Mouse (Mus musculus): ENCODE data around the gene Gm28308. TPM values are rescaled to one million over a fixed set of nuclear protein-coding genes. Genes with fewer than 3 reads are reported as not detected.

The Gm28308 gene
- total and polyA plus RNA-seq, 3 experiments, result not detected

DNA sequence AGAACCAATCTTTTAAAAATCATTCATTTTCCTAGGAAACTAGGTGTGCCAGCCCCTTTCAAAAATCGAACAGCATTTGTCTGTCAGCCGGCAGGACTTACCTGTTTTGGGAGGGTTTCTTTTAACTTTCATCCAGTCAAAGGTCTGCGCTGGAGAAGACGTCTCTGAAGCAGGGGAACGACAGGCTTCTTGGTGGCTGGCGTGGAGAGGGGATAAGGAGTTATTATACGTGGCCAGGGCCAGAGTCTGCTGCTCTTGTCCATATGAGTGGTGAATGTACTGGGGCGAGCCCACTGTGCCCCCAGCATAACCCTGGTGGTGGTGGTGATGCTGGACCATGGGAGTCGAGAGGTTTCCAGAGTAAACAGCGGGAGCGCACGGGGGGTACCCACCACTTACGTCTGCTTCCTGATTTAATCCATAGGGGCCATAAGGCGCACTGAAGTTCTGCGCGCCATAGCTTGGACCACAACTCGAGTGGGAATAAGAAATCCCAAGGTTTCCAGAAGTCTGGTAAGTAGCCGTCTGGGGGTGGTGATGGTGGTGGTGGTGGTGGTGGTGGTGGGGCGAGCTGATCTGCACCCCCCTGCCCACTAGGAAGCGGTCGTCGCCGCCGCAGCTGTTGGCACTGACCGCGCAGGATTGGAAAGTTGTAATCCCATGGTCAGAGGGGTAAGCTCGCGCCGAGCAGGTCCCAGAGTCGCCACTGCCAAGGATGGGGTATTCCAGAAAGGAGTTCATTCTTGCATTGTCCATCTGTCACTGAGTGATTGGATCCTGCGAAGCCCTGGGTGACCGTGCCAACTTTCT, 55.5 kb downstream of the Gm28308 start:
- Histone ChIP-seq H3K27ac (ENCODE audit: control insufficient read depth, low read depth, low read length) (no peak overlapping the region), H3K4me3 (ENCODE audit: control insufficient read depth in 1 of 2, insufficient read depth in 1 of 2, low read depth in 2 of 2, low read length in 2 of 2) (no peak overlapping the region), H3K27me3 (ENCODE audit: control insufficient read depth in 1 of 2, insufficient read depth in 2 of 2, low read length in 2 of 2) (peaks cover 0 to 4% of the 10 kb centered on the region in 2 experiments; a peak in 2 of 4 replicates), H3K4me1 (ENCODE audit: control insufficient read depth in 1 of 2, insufficient read depth in 2 of 2, low read length in 2 of 2) (no peaks in the 10 kb centered on the region), H3K9ac (ENCODE audit: control insufficient read depth, low read depth, low read length, poor library complexity, severe bottlenecking) (no peak overlapping the region), H3K36me3 (ENCODE audit: control insufficient read depth in 1 of 2, insufficient read depth in 2 of 2, low read length in 2 of 2) (no peaks in the 10 kb centered on the region), H3K9me3 (replicated peaks; ENCODE audit: insufficient read depth, low read length) (no peaks in the 10 kb centered on the region), H3K79me2 (ENCODE audit: control insufficient read depth, insufficient read depth, low read length, poor library complexity) (no peaks in the 10 kb centered on the region)
- DNase-seq (ENCODE audit: low read depth, low spot score), result no peak
- TF ChIP-seq GABPA (IDR thresholded peaks at IDR 0.05; ENCODE audit: low read depth, low read length) (no peak), ZKSCAN1 (IDR thresholded peaks at IDR 0.05; ENCODE audit: low read depth, low read length) (no peak), CTCF (IDR thresholded peaks at IDR 0.05 in 2 of 3, conservative IDR thresholded peaks at IDR 0.05 in 1 of 3; ENCODE audit: control insufficient read depth in 1 of 3, insufficient read depth in 1 of 3, low read depth in 2 of 3, low read length in 3 of 3, poor library complexity in 1 of 3, severe bottlenecking in 1 of 3) (no peak), POLR2AphosphoS2 (IDR thresholded peaks at IDR 0.05; ENCODE audit: low read length) (no peak), EP300 (IDR thresholded peaks at IDR 0.05; ENCODE audit: low read depth in 1 of 2, low read length in 2 of 2) (no peak), SIN3A (IDR thresholded peaks at IDR 0.05; ENCODE audit: low read length) (no peak), TCF12 (IDR thresholded peaks at IDR 0.05; ENCODE audit: low read depth, low read length) (no peak), ELF1 (IDR thresholded peaks at IDR 0.05; ENCODE audit: low read depth, low read length) (no peak), UBTF (IDR thresholded peaks at IDR 0.05; ENCODE audit: borderline replicate concordance, insufficient read depth, low read depth, low read length) (no peak), E2F4 (IDR thresholded peaks at IDR 0.05; ENCODE audit: borderline replicate concordance, low read depth, low read length) (no peak), JUND (IDR thresholded peaks at IDR 0.05; ENCODE audit: low read depth, low read length) (no peak), MAX (IDR thresholded peaks at IDR 0.05; ENCODE audit: low read length) (no peak), CHD2 (IDR thresholded peaks at IDR 0.05; ENCODE audit: low read length) (no peak), MAFK (IDR thresholded peaks at IDR 0.05; ENCODE audit: borderline replicate concordance, low read depth, low read length) (no peak), ZC3H11A (IDR thresholded peaks at IDR 0.05; ENCODE audit: low read depth, low read length) (no peak), CHD1 (IDR thresholded peaks at IDR 0.05; ENCODE audit: low read depth, low read length) (no peak), ZMIZ1 (IDR thresholded peaks at IDR 0.05; ENCODE audit: low read depth, low read length) (no peak), USF1 (IDR thresholded peaks at IDR 0.05; ENCODE audit: low read depth, low read length) (no peak)

DNA sequence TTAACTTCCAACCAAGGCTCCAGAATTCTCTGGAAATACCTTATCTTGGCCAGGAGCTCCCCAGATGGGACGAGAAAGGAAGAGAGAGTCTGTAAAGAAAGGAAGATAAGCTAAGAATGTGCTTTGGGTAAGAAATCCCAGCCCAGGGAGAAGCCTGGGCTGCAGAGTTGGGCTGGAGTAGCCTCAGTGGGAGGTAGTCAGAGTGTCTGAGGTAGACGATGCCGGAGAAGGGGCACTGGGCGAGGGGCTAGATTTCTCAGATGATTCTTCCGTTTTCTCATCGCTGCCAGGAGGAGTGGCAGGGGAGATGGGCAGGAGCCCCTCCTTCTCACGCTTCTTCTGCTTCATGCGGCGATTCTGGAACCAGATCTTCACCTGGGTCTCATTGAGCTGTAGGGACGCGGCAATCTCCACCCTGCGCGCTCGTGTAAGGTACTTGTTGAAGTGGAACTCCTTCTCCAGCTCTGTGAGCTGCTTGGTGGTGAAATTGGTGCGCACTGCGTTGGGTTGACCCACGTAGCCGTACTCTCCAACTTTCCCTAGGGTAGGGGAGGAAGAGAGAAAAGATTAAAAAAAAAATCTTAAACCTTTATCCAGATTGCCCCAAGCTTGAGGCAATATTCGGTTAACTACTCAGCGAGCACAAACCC, 56.5 kb downstream of the Gm28308 start:
- Histone ChIP-seq H3K79me2 (ENCODE audit: control insufficient read depth, insufficient read depth, low read length, poor library complexity) (no peaks in the 10 kb centered on the region), H3K4me1 (ENCODE audit: control insufficient read depth in 1 of 2, insufficient read depth in 2 of 2, low read length in 2 of 2) (no peaks in the 10 kb centered on the region), H3K9ac (ENCODE audit: control insufficient read depth, low read depth, low read length, poor library complexity, severe bottlenecking) (no peak overlapping the region), H3K27ac (ENCODE audit: control insufficient read depth, low read depth, low read length) (no peak overlapping the region), H3K27me3 (ENCODE audit: control insufficient read depth in 1 of 2, insufficient read depth in 2 of 2, low read length in 2 of 2) (peaks cover 0 to 4% of the 10 kb centered on the region in 2 experiments; a peak in 2 of 4 replicates), H3K36me3 (ENCODE audit: control insufficient read depth in 1 of 2, insufficient read depth in 2 of 2, low read length in 2 of 2) (no peaks in the 10 kb centered on the region), H3K9me3 (replicated peaks; ENCODE audit: insufficient read depth, low read length) (no peaks in the 10 kb centered on the region), H3K4me3 (ENCODE audit: control insufficient read depth in 1 of 2, insufficient read depth in 1 of 2, low read depth in 2 of 2, low read length in 2 of 2) (no peak overlapping the region)
- no peak for TF ChIP-seq KAT2A (conservative IDR thresholded peaks at IDR 0.05; ENCODE audit: low read depth, low read length)
- TF ChIP-seq MXI1 (IDR thresholded peaks at IDR 0.05; ENCODE audit: low read depth, low read length), result no peak
- TF ChIP-seq ETS1 (IDR thresholded peaks at IDR 0.05; ENCODE audit: low read depth, low read length), result no peak
- TF ChIP-seq TBP (IDR thresholded peaks at IDR 0.05; ENCODE audit: low read depth, low read length), result no peak
- no peak for TF ChIP-seq ZMIZ1 (IDR thresholded peaks at IDR 0.05; ENCODE audit: low read depth, low read length)
- no peak for DNase-seq (ENCODE audit: low read depth, low spot score)
